ENCODE assay signal across 8 mouse cellular contexts in the genomic region with DNA sequence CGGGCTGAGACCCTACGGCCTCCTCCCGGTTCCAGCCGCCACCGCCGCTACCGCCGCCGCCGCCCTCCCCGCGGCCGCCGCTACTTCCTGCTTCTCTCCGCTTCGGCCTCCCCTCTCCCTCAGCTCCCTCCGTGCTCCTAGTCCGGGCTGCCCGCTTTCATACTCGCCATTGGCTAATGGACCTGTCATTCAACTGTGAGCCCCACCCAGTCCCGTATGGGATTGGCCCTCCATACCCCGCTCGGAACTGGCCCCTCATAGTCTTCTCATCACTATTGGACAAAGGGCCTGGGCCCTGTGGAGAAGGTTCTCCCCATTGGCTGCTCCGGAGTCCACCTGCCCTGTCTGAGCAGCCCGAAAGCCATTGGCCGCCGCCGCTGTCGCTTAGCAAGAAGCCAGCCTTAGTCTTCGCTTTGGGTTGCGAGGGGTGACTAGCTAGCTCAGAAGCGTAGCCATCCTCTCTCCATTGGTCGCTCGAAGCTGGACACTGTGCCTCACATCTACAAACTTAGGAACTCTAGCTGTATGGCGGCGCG. TPM values are rescaled to one million over a fixed set of nuclear protein-coding genes. Genes with fewer than 3 reads are reported as not detected.
A peak's percentile ranks its signal among the peaks of the same experiment; 100 is the strongest.
DNase-seq lines count a peak whose midpoint lies in the region; ATAC-seq lines count a peak whose summit lies in the region.

TSS of gene Zfp687 (minus strand) at position 112 of the 536 bp plus-strand sequence.

- no peaks in the 10 kb centered on the region for H3K9me3 ChIP-seq in heart, embryonic 10.5 days
- no peaks in the 10 kb centered on the region for H3K9me3 ChIP-seq in kidney, embryonic 15.5 days (replicated peaks)

- peak; percentile 85 for ATAC-seq in erythroblast, adult 5-6 weeks (replicated peaks; ENCODE audit: low FRiP score, poor library complexity, severe bottlenecking)
- peak; percentile 99 for ATAC-seq in kidney, embryonic 15.5 days (replicated peaks; ENCODE audit: low FRiP score)
- ATAC-seq in monocyte, adult 5-6 weeks (replicated peaks; ENCODE audit: insufficient number of reproducible peaks, low FRiP score, low TSS enrichment, poor library complexity, severe bottlenecking) = peak; percentile 86

- peak within 1 kb of the TSS; percentile 94 for H3K27ac ChIP-seq in heart, embryonic 10.5 days
- peak within 1 kb of the TSS; percentile 99 for H3K27ac ChIP-seq in kidney, embryonic 15.5 days

- H3K9ac ChIP-seq in kidney, embryonic 15.5 days = peak within 1 kb of the TSS; percentile 68

- peak; percentile 97 to 98 for DNase-seq in B cell, adult 2 months
- DNase-seq in brain, adult 2 months (ENCODE audit: low read depth, low spot score) = peak; percentile 100
- peak; percentile 100 for DNase-seq in heart, embryonic 10.5 days (ENCODE audit: low spot score)
- DNase-seq in liver = peak; percentile 98
- DNase-seq in spleen, postnatal 4 days (ENCODE audit: low spot score in 2 of 2) = peak; percentile 99

- peak within 1 kb of the TSS; percentile 89 for H3K4me3 ChIP-seq in heart, embryonic 10.5 days
- H3K4me3 ChIP-seq in kidney, embryonic 15.5 days (replicated peaks) = peak within 1 kb of the TSS; percentile 89

- H3K4me2 ChIP-seq in kidney, embryonic 15.5 days = peak within 1 kb of the TSS; percentile 79

- H3K27me3 ChIP-seq in heart, embryonic 10.5 days (ENCODE audit: insufficient read depth, poor library complexity, severe bottlenecking) = no peaks in the 10 kb centered on the region
- H3K27me3 ChIP-seq in kidney, embryonic 15.5 days = no peaks in the 10 kb centered on the region

- peaks cover 29% of the 10 kb centered on the region for H3K36me3 ChIP-seq in heart, embryonic 10.5 days
- peaks cover 27% of the 10 kb centered on the region for H3K36me3 ChIP-seq in kidney, embryonic 15.5 days

- WGBS in heart, embryonic 10.5 days = 0% methylated on average over 33 of the region's 37 CpGs
- WGBS in kidney, embryonic 15.5 days = under 1% methylated on average over 37 of the region's 37 CpGs

- H3K4me1 ChIP-seq in heart, embryonic 10.5 days = peaks cover 35% of the 10 kb centered on the region
- peaks cover 25% of the 10 kb centered on the region for H3K4me1 ChIP-seq in kidney, embryonic 15.5 days

RNA-seq across cellular contexts. Expression of gene Zfp687, which starts in this region (rescaled TPM):
- 5.9 and 6.5 TPM in 2 replicates for total RNA-seq in erythroblast, adult 5-6 weeks (2015; ENCODE audit: low replicate concordance)
- 4.3 and 6.4 TPM in 2 replicates for total RNA-seq in erythroblast, adult 5-6 weeks (2017; ENCODE audit: low replicate concordance)
- 28.1 and 28.2 TPM in 2 replicates for polyA plus RNA-seq in heart, embryonic 10.5 days (2016; fragmentation: Nextera tagmentation; extraction: Ambion mirVana)
- polyA plus RNA-seq in kidney, embryonic 15.5 days (2015; fragmentation: Nextera tagmentation; extraction: Ambion mirVana) = 28.6 and 32.4 TPM in 2 replicates
- 17.3 to 33.2 TPM (median 29.2 TPM) in 3 replicates for total RNA-seq in monocyte, adult 5-6 weeks (2017)

Comparison
In these comparisons a context has a peak if more than half of its experiments do, and no peak if none do; other contexts are left out.
1. Peak in every context shown above with its lines: DNase-seq, ATAC-seq, H3K4me3 ChIP-seq and H3K27ac ChIP-seq.